Mouse (Mus musculus): Measurements from ENCODE around the gene Gm20388. TPM values are rescaled to one million over a fixed set of nuclear protein-coding genes. Genes with fewer than 3 reads are reported as not detected.

Gene Gm20388
- polyA plus RNA-seq, 1 experiment from 2014 or later = not detected

- no peak overlapping the region for H3K4me2 ChIP-seq (replicated peaks; ENCODE audit: low read depth, low read length)
- H3K4me3 ChIP-seq (ENCODE audit: low read length) = no peak overlapping the region
- no peaks in the 10 kb centered on the region for H3K4me1 ChIP-seq (ENCODE audit: control insufficient read depth, insufficient read depth, low read length)
- H3K36me3 ChIP-seq (ENCODE audit: control insufficient read depth, insufficient read depth, low read length) = no peaks in the 10 kb centered on the region
- no peaks in the 10 kb centered on the region for H3K9me3 ChIP-seq (ENCODE audit: control insufficient read depth, low read length)
- H3K27me3 ChIP-seq (ENCODE audit: control insufficient read depth, insufficient read depth, low read length) = no peaks in the 10 kb centered on the region
- ATAC-seq (ENCODE audit: low FRiP score, low TSS enrichment) = no peak
- no peak overlapping the region for H3K27ac ChIP-seq (ENCODE audit: low read depth, low read length)
- H3K9ac ChIP-seq (ENCODE audit: low read depth, low read length) = no peak overlapping the region
- WGBS = 92% methylated on average over 8 of the region's 8 CpGs
These were observed 1931.7 kb downstream of the Gm20388 start for GRCm38 (mm10) chr8:121842064-121842955.

GRCm38 (mm10) chr8:121843184-121843733 is 1932.6 kb downstream of the Gm20388 start:
- ATAC-seq (ENCODE audit: low FRiP score, low TSS enrichment) = no peak
- WGBS = 85% methylated on average over 3 of the region's 3 CpGs

GRCm38 (mm10) chr8:121844765-121845164 is 1934.1 kb downstream of the Gm20388 start:
- no peak overlapping the region for H3K4me2 ChIP-seq (replicated peaks; ENCODE audit: low read depth, low read length)
- no peak overlapping the region for H3K4me3 ChIP-seq (ENCODE audit: low read length)
- H3K27ac ChIP-seq (ENCODE audit: low read depth, low read length) = no peak overlapping the region
- H3K9ac ChIP-seq (ENCODE audit: low read depth, low read length) = no peak overlapping the region
- no peaks in the 10 kb centered on the region for H3K9me3 ChIP-seq (ENCODE audit: control insufficient read depth, low read length)
- H3K27me3 ChIP-seq (ENCODE audit: control insufficient read depth, insufficient read depth, low read length) = no peaks in the 10 kb centered on the region
- H3K36me3 ChIP-seq (ENCODE audit: control insufficient read depth, insufficient read depth, low read length) = no peaks in the 10 kb centered on the region
- ATAC-seq (ENCODE audit: low FRiP score, low TSS enrichment) = no peak
- no peaks in the 10 kb centered on the region for H3K4me1 ChIP-seq (ENCODE audit: control insufficient read depth, insufficient read depth, low read length)
- WGBS = 64% methylated on average over 7 of the region's 7 CpGs

More at GRCm38 (mm10) chr8:121843184-121843733, 1932.6 kb downstream of the Gm20388 start:
- Histone ChIP-seq H3K9ac (ENCODE audit: low read depth, low read length) (no peak overlapping the region), H3K4me1 (ENCODE audit: control insufficient read depth, insufficient read depth, low read length) (no peaks in the 10 kb centered on the region), H3K4me3 (ENCODE audit: low read length) (no peak overlapping the region), H3K9me3 (ENCODE audit: control insufficient read depth, low read length) (no peaks in the 10 kb centered on the region), H3K27ac (ENCODE audit: low read depth, low read length) (no peak overlapping the region), H3K36me3 (ENCODE audit: control insufficient read depth, insufficient read depth, low read length) (no peaks in the 10 kb centered on the region), H3K27me3 (ENCODE audit: control insufficient read depth, insufficient read depth, low read length) (no peaks in the 10 kb centered on the region), H3K4me2 (replicated peaks; ENCODE audit: low read depth, low read length) (no peak overlapping the region)

GRCm38 (mm10) chr8:121846815-121847214 is 1936.2 kb downstream of the Gm20388 start:
- no peak for ATAC-seq (ENCODE audit: low FRiP score, low TSS enrichment)
- no peaks in the 10 kb centered on the region for H3K9me3 ChIP-seq (ENCODE audit: control insufficient read depth, low read length)
- no peaks in the 10 kb centered on the region for H3K27me3 ChIP-seq (ENCODE audit: control insufficient read depth, insufficient read depth, low read length)
- H3K9ac ChIP-seq (ENCODE audit: low read depth, low read length) = no peak overlapping the region
- no peak overlapping the region for H3K27ac ChIP-seq (ENCODE audit: low read depth, low read length)
- no peaks in the 10 kb centered on the region for H3K36me3 ChIP-seq (ENCODE audit: control insufficient read depth, insufficient read depth, low read length)
- H3K4me3 ChIP-seq (ENCODE audit: low read length) = no peak overlapping the region
- no peak overlapping the region for H3K4me2 ChIP-seq (replicated peaks; ENCODE audit: low read depth, low read length)
- H3K4me1 ChIP-seq (ENCODE audit: control insufficient read depth, insufficient read depth, low read length) = peaks cover 5% of the 10 kb centered on the region

GRCm38 (mm10) chr8:121847261-121847822 is 1936.7 kb downstream of the Gm20388 start:
- no peak overlapping the region for H3K4me2 ChIP-seq (replicated peaks; ENCODE audit: low read depth, low read length)
- peaks cover 5% of the 10 kb centered on the region for H3K4me1 ChIP-seq (ENCODE audit: control insufficient read depth, insufficient read depth, low read length)
- no peaks in the 10 kb centered on the region for H3K9me3 ChIP-seq (ENCODE audit: control insufficient read depth, low read length)
- WGBS = 73% methylated on average over 10 of the region's 10 CpGs
- H3K4me3 ChIP-seq (ENCODE audit: low read length) = no peak overlapping the region
- no peaks in the 10 kb centered on the region for H3K36me3 ChIP-seq (ENCODE audit: control insufficient read depth, insufficient read depth, low read length)
- no peak for ATAC-seq (ENCODE audit: low FRiP score, low TSS enrichment)
- H3K27me3 ChIP-seq (ENCODE audit: control insufficient read depth, insufficient read depth, low read length) = no peaks in the 10 kb centered on the region
- H3K27ac ChIP-seq (ENCODE audit: low read depth, low read length) = no peak overlapping the region
- no peak overlapping the region for H3K9ac ChIP-seq (ENCODE audit: low read depth, low read length)

GRCm38 (mm10) chr8:121847987-121848386 is 1937.3 kb downstream of the Gm20388 start:
- Histone ChIP-seq H3K4me1 (ENCODE audit: control insufficient read depth, insufficient read depth, low read length) (peaks cover 5% of the 10 kb centered on the region), H3K9me3 (ENCODE audit: control insufficient read depth, low read length) (no peaks in the 10 kb centered on the region), H3K36me3 (ENCODE audit: control insufficient read depth, insufficient read depth, low read length) (no peaks in the 10 kb centered on the region), H3K4me3 (ENCODE audit: low read length) (no peak overlapping the region), H3K27me3 (ENCODE audit: control insufficient read depth, insufficient read depth, low read length) (no peaks in the 10 kb centered on the region), H3K9ac (ENCODE audit: low read depth, low read length) (no peak overlapping the region), H3K27ac (ENCODE audit: low read depth, low read length) (no peak overlapping the region), H3K4me2 (replicated peaks; ENCODE audit: low read depth, low read length) (no peak overlapping the region)
- WGBS = 59% methylated on average over 6 of the region's 6 CpGs
- no peak for ATAC-seq (ENCODE audit: low FRiP score, low TSS enrichment)

GRCm38 (mm10) chr8:121848495-121848894 is 1937.9 kb downstream of the Gm20388 start:
- no peaks in the 10 kb centered on the region for H3K27me3 ChIP-seq (ENCODE audit: control insufficient read depth, insufficient read depth, low read length)
- no peak overlapping the region for H3K9ac ChIP-seq (ENCODE audit: low read depth, low read length)
- no peaks in the 10 kb centered on the region for H3K36me3 ChIP-seq (ENCODE audit: control insufficient read depth, insufficient read depth, low read length)
- H3K27ac ChIP-seq (ENCODE audit: low read depth, low read length) = no peak overlapping the region
- ATAC-seq (ENCODE audit: low FRiP score, low TSS enrichment) = no peak
- 60% methylated on average over 10 of the region's 10 CpGs for WGBS
- H3K4me1 ChIP-seq (ENCODE audit: control insufficient read depth, insufficient read depth, low read length) = peaks cover 5% of the 10 kb centered on the region
- H3K4me3 ChIP-seq (ENCODE audit: low read length) = no peak overlapping the region
- no peaks in the 10 kb centered on the region for H3K9me3 ChIP-seq (ENCODE audit: control insufficient read depth, low read length)
- H3K4me2 ChIP-seq (replicated peaks; ENCODE audit: low read depth, low read length) = no peak overlapping the region

- H3K9me3 ChIP-seq (ENCODE audit: control insufficient read depth, low read length) = no peaks in the 10 kb centered on the region
- H3K4me3 ChIP-seq (ENCODE audit: low read length) = no peak overlapping the region
- H3K4me1 ChIP-seq (ENCODE audit: control insufficient read depth, insufficient read depth, low read length) = peaks cover 5% of the 10 kb centered on the region
- no peaks in the 10 kb centered on the region for H3K27me3 ChIP-seq (ENCODE audit: control insufficient read depth, insufficient read depth, low read length)
- H3K9ac ChIP-seq (ENCODE audit: low read depth, low read length) = no peak overlapping the region
- no peaks in the 10 kb centered on the region for H3K36me3 ChIP-seq (ENCODE audit: control insufficient read depth, insufficient read depth, low read length)
- H3K4me2 ChIP-seq (replicated peaks; ENCODE audit: low read depth, low read length) = no peak overlapping the region
- H3K27ac ChIP-seq (ENCODE audit: low read depth, low read length) = no peak overlapping the region
- ATAC-seq (ENCODE audit: low FRiP score, low TSS enrichment) = no peak
- WGBS = 74% methylated on average over 9 of the region's 9 CpGs
These were observed 1938.7 kb downstream of the Gm20388 start for GRCm38 (mm10) chr8:121849303-121849702.

GRCm38 (mm10) chr8:121850018-121850417 is 1939.4 kb downstream of the Gm20388 start:
- no peak overlapping the region for H3K4me2 ChIP-seq (replicated peaks; ENCODE audit: low read depth, low read length)

More at GRCm38 (mm10) chr8:121850018-121850417, 1939.4 kb downstream of the Gm20388 start:
- Histone ChIP-seq H3K36me3 (ENCODE audit: control insufficient read depth, insufficient read depth, low read length) (no peaks in the 10 kb centered on the region), H3K9ac (ENCODE audit: low read depth, low read length) (no peak overlapping the region), H3K9me3 (ENCODE audit: control insufficient read depth, low read length) (no peaks in the 10 kb centered on the region), H3K27me3 (ENCODE audit: control insufficient read depth, insufficient read depth, low read length) (no peaks in the 10 kb centered on the region), H3K4me3 (ENCODE audit: low read length) (no peak overlapping the region), H3K4me1 (ENCODE audit: control insufficient read depth, insufficient read depth, low read length) (peaks cover 5% of the 10 kb centered on the region), H3K27ac (ENCODE audit: low read depth, low read length) (no peak overlapping the region)
- WGBS = 11% methylated on average over 6 of the region's 6 CpGs
- ATAC-seq (ENCODE audit: low FRiP score, low TSS enrichment) = 0 out of 2 replicates have a peak, but pooled peaks have one; percentile 36
